Mouse (Mus musculus) kidney, adult 2 months (tissue): ENCODE measurements around the gene Gm10447.

Experiments
- CTCF ChIP-seq: fragments of 200-500 bp; conservative IDR thresholded peaks from 2 replicates; pipeline ENCODE4 v1.5.1; 2011; ENCODE audit warnings: low read depth, mild to moderate bottlenecking, control low read depth, low read length, moderate library complexity, mixed read lengths; ENCODE audit not compliant: insufficient read depth, insufficient read length
- POLR2A ChIP-seq: fragments of 200-500 bp; IDR thresholded peaks from one replicate; pipeline ENCODE4 v1.6.1; 2011; ENCODE audit warnings: low read depth, low read length, control low read depth

DNA sequence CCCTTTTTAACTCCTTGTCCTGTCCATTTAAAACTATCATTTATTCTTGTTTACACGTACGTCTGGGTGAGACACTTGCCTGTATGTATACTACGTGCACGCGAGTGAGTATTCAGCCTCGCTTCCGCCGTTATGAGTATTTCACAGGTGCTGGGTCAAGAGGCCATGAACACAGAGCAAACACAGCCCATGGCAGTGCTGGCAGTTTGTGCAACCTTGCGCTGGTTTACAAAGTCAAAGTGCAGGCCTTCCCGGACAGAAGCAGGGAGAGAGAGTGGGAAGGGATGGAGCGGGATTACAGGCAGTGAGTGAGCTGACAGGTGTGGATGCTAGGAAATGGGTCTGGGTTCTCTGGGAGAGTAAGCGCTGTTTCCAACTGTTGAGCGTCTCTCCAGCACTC is 10.7 kb downstream of the Gm10447 start:
- TF ChIP-seq CTCF (no peak), POLR2A (no peak)
